Mouse (Mus musculus) heart, embryonic 11.5 days (tissue): Measurements from ENCODE around the gene Ucp3. TPM values are rescaled to one million over a fixed set of nuclear protein-coding genes. Genes with fewer than 3 reads are reported as not detected.

ENCODE experiments used
- ATAC-seq: fragments of 200-750 bp; cut with Nextera tagmentation; replicated peaks from 2 replicates; pipeline ENCODE4 v1.8.0; 2017; ENCODE audit warnings: moderate library complexity; ENCODE audit not compliant: insufficient number of reproducible peaks, low FRiP score, low TSS enrichment
- H3K27ac ChIP-seq: fragments of 300-500 bp; sonication (generic); 2 replicates; pipeline ENCODE4 v1.5.1; 2014; ENCODE audit warnings: mild to moderate bottlenecking, low read depth, low read length
- H3K27me3 ChIP-seq: fragments of 300-500 bp; sonication (generic); 2 replicates; pipeline ENCODE4 v1.6.1; 2014; ENCODE audit warnings: mild to moderate bottlenecking, low read length, mixed read lengths; ENCODE audit not compliant: control insufficient read depth, insufficient read depth
- H3K36me3 ChIP-seq: fragments of 300-500 bp; sonication (generic); 2 replicates; pipeline ENCODE4 v1.6.1; 2014; ENCODE audit warnings: mild to moderate bottlenecking, low read length, moderate library complexity, mixed read lengths; ENCODE audit not compliant: control insufficient read depth, insufficient read depth
- H3K4me1 ChIP-seq: fragments of 300-500 bp; sonication (generic); 2 replicates; pipeline ENCODE4 v1.6.1; 2014; ENCODE audit warnings: low read length; ENCODE audit not compliant: control insufficient read depth, insufficient read depth
- H3K4me2 ChIP-seq: fragments of 300-500 bp; sonication (generic); 2 replicates; pipeline ENCODE4 v1.6.1; 2014; ENCODE audit warnings: mild to moderate bottlenecking, moderate library complexity
- H3K4me3 ChIP-seq: fragments of 300-500 bp; sonication (generic); 2 replicates; pipeline ENCODE4 v1.5.1; 2014; ENCODE audit warnings: low read depth, low read length
- H3K9ac ChIP-seq: fragments of 300-500 bp; sonication (generic); 2 replicates; pipeline ENCODE4 v1.6.1; 2014; ENCODE audit warnings: mild to moderate bottlenecking, low read depth, low read length, moderate library complexity
- H3K9me3 ChIP-seq: fragments of 300-500 bp; sonication (generic); replicated peaks from 2 replicates; pipeline ENCODE4 v1.6.1; 2016; ENCODE audit warnings: low read length; ENCODE audit not compliant: control insufficient read depth
- WGBS: fragments of 180-500 bp; shearing (Covaris S2); extraction: QIAGEN DNeasy Blood & Tissue Kit; methylation state at CpG from one replicate; pipeline ENCODE4 v1.1.7; 2014; ENCODE audit not compliant: insufficient replicate concordance; 5-methylcytosine and 5-hydroxymethylcytosine counted together
- polyA plus RNA-seq: library from polyadenylated mRNA; unstranded; fragments of >200 nt; fragmentation: Nextera tagmentation; extraction: Ambion mirVana; gene quantifications from 2 replicates; pipeline ENCODE4 v1.2.1, GENCODE M21; 2014

The Ucp3 gene
- polyA plus RNA-seq, 1 experiment from 2014 or later = not detected

- H3K4me2 ChIP-seq = peak overlapping the region; percentile 54
- WGBS = 22% methylated on average over 5 of the region's 5 CpGs
- H3K36me3 ChIP-seq = 0 out of 2 replicates have a peak, but pooled peaks cover 3% of the 10 kb centered on the region
- peaks cover 35% of the 10 kb centered on the region for H3K4me1 ChIP-seq
- H3K4me3 ChIP-seq = peak overlapping the region; percentile 25; the same call in 1 of the 2 replicates
- peak overlapping the region; percentile 61 for H3K9ac ChIP-seq
- ATAC-seq = 0 out of 2 replicates have a peak, but pooled peaks have one; percentile 15
- no peaks in the 10 kb centered on the region for H3K9me3 ChIP-seq
- no peaks in the 10 kb centered on the region for H3K27me3 ChIP-seq
- peak overlapping the region; percentile 89 for H3K27ac ChIP-seq
These were observed 7.0 kb upstream of the Ucp3 start for GRCm38 (mm10) chr7:100465656-100466309.

GRCm38 (mm10) chr7:100466781-100467510, 5.8 kb upstream of the Ucp3 start:
- H3K4me3 ChIP-seq = peak overlapping the region; percentile 25
- H3K9ac ChIP-seq = peak overlapping the region; percentile 61
- no peaks in the 10 kb centered on the region for H3K9me3 ChIP-seq
- WGBS = 66% methylated on average over 11 of the region's 11 CpGs
- peaks cover 35% of the 10 kb centered on the region for H3K4me1 ChIP-seq
- peak overlapping the region; percentile 54 for H3K4me2 ChIP-seq
- peak overlapping the region; percentile 89 for H3K27ac ChIP-seq
- peak; percentile 91 for ATAC-seq
- no peaks in the 10 kb centered on the region for H3K27me3 ChIP-seq
- H3K36me3 ChIP-seq = 0 out of 2 replicates have a peak, but pooled peaks cover 3% of the 10 kb centered on the region

GRCm38 (mm10) chr7:100468761-100469160, 4.0 kb upstream of the Ucp3 start:
- Histone ChIP-seq H3K36me3 (0 out of 2 replicates have a peak, but pooled peaks cover 3% of the 10 kb centered on the region), H3K27ac (peak overlapping the region; percentile 54; the same call in 1 of the 2 replicates), H3K4me2 (no peak overlapping the region), H3K9me3 (no peaks in the 10 kb centered on the region), H3K4me1 (peaks cover 32% of the 10 kb centered on the region), H3K9ac (no peak overlapping the region; the same call in 1 of the 2 replicates), H3K4me3 (no peak overlapping the region), H3K27me3 (no peaks in the 10 kb centered on the region)
- 81% methylated on average over 6 of the region's 6 CpGs for WGBS
- no peak for ATAC-seq

- Histone ChIP-seq H3K27ac (no peak overlapping the region), H3K4me1 (peaks cover 31% of the 10 kb centered on the region), H3K27me3 (no peaks in the 10 kb centered on the region), H3K9me3 (no peaks in the 10 kb centered on the region), H3K4me2 (no peak overlapping the region), H3K36me3 (0 out of 2 replicates have a peak, but pooled peaks cover 3% of the 10 kb centered on the region), H3K4me3 (no peak overlapping the region), H3K9ac (no peak overlapping the region)
- WGBS = 74% methylated on average over 1 of the region's 1 CpGs
- no peak for ATAC-seq
These were observed 3.3 kb upstream of the Ucp3 start for GRCm38 (mm10) chr7:100469502-100469901.

GRCm38 (mm10) chr7:100470796-100471406, 1.9 kb upstream of the Ucp3 start:
- no peaks in the 10 kb centered on the region for H3K27me3 ChIP-seq
- H3K4me1 ChIP-seq = peaks cover 21% of the 10 kb centered on the region
- no peak for ATAC-seq
- no peaks in the 10 kb centered on the region for H3K9me3 ChIP-seq
- WGBS = 88% methylated on average over 11 of the region's 11 CpGs
- no peak overlapping the region for H3K4me2 ChIP-seq
- H3K27ac ChIP-seq = no peak overlapping the region
- H3K9ac ChIP-seq = no peak overlapping the region
- H3K36me3 ChIP-seq = 0 out of 2 replicates have a peak, but pooled peaks cover 3% of the 10 kb centered on the region
- no peak overlapping the region for H3K4me3 ChIP-seq

- Histone ChIP-seq H3K36me3 (0 out of 2 replicates have a peak, but pooled peaks cover 3% of the 10 kb centered on the region), H3K4me2 (no peak overlapping the region), H3K27ac (no peak overlapping the region), H3K4me1 (peaks cover 17% of the 10 kb centered on the region), H3K4me3 (no peak overlapping the region), H3K27me3 (no peaks in the 10 kb centered on the region), H3K9me3 (no peaks in the 10 kb centered on the region), H3K9ac (no peak overlapping the region)
- no peak for ATAC-seq
- 91% methylated on average over 1 of the region's 1 CpGs for WGBS
These were observed 1.4 kb upstream of the Ucp3 start for GRCm38 (mm10) chr7:100471407-100471797.

GRCm38 (mm10) chr7:100473846-100474454, 1.2 kb downstream of the Ucp3 start:
- H3K27me3 ChIP-seq = no peaks in the 10 kb centered on the region
- H3K9ac ChIP-seq = no peak overlapping the region
- ATAC-seq = no peak
- H3K36me3 ChIP-seq = no peaks in the 10 kb centered on the region
- H3K4me1 ChIP-seq = peaks cover 9% of the 10 kb centered on the region
- H3K4me3 ChIP-seq = no peak overlapping the region
- WGBS = 56% methylated on average over 9 of the region's 9 CpGs
- H3K27ac ChIP-seq = no peak overlapping the region
- H3K9me3 ChIP-seq = no peaks in the 10 kb centered on the region
- no peak overlapping the region for H3K4me2 ChIP-seq

- H3K9ac ChIP-seq = no peak overlapping the region
- no peaks in the 10 kb centered on the region for H3K9me3 ChIP-seq
- H3K27ac ChIP-seq = no peak overlapping the region
- 20% methylated on average over 1 of the region's 1 CpGs for WGBS
- H3K27me3 ChIP-seq = no peaks in the 10 kb centered on the region
- no peak overlapping the region for H3K4me3 ChIP-seq
- no peaks in the 10 kb centered on the region for H3K36me3 ChIP-seq
- ATAC-seq = no peak
- H3K4me1 ChIP-seq = peaks cover 7% of the 10 kb centered on the region
- no peak overlapping the region for H3K4me2 ChIP-seq
These were observed 1.9 kb downstream of the Ucp3 start for GRCm38 (mm10) chr7:100474680-100475079.
